Mouse (Mus musculus) left cerebral cortex, adult 2 months (tissue): ENCODE results near the gene Hist2h3c2. TPM values are rescaled to one million over a fixed set of nuclear protein-coding genes. Genes with fewer than 3 reads are reported as not detected.
A peak's percentile ranks its signal among the peaks of the same experiment; 100 is the strongest.

Experiments
- DNase-seq, 2 experiments: peaks; one replicate each; pipeline ENCODE4 v3.0.0; 2021 to 2022; ENCODE audit warnings: low spot score in 2 of 2, mixed read lengths in 1 of 2; ENCODE audit errors: extremely low spot score in 1 of 2
- H3K27ac ChIP-seq: fragments of 200-600 bp; 2 replicates; pipeline ENCODE4 v1.8.1; 2022
- H3K4me3 ChIP-seq: fragments of 200-600 bp; 2 replicates; pipeline ENCODE4 v1.8.1; 2022
- CTCF ChIP-seq: fragments of 200-600 bp; IDR thresholded peaks from 2 replicates; pipeline ENCODE4 v1.8.1; 2022; ENCODE audit warnings: antibody characterized with exemption, mild to moderate bottlenecking, moderate library complexity
- intact Hi-C: fragments of 180-260 bp; cut with DNase I; formaldehyde crosslinking; loops from one replicate; pipeline ENCODE4 v1.15.1; 2025
- total RNA-seq, 2 experiments: library from RNA; stranded (reverse); gene quantifications; 2 replicates each; pipeline ENCODE4 v1.2.3; 2021

Gene Hist2h3c2
- total RNA-seq, 2 experiments from 2014 or later: 5.7 to 6.8 TPM

- TF ChIP-seq CTCF: no peak
- H3K4me3 ChIP-seq: peak overlapping the region; percentile 83
- DNase-seq: no peak
- peak overlapping the region; percentile 100 for H3K27ac ChIP-seq
- intact Hi-C loops: no loop called here
Measured at GRCm38 (mm10) chr3:96243921-96244572, 5.1 kb upstream of the Hist2h3c2 start.

GRCm38 (mm10) chr3:96240799-96241197 is 1.9 kb upstream of the Hist2h3c2 start:
- Histone ChIP-seq H3K27ac (peak overlapping the region; percentile 94), H3K4me3 (peak overlapping the region; percentile 28)
- intact Hi-C loops: loop anchor here (1.0 kb wide), 1 partner anchor 23 kb away; the partner anchor contains the start of gene Hist2h4
- TF ChIP-seq CTCF: no peak
- no peak for DNase-seq

GRCm38 (mm10) chr3:96239949-96240798 is 1.2 kb upstream of the Hist2h3c2 start, which contains the start of gene Hist2h2aa2:
Hist2h2aa2 (minus strand) TSS chr3:96240276.
- Histone ChIP-seq H3K4me3 (peak within 1 kb of the TSS; percentile 51), H3K27ac (peak within 1 kb of the TSS; percentile 94)
- peak; percentile 95 to 97 for DNase-seq
- intact Hi-C loops: loop anchor here (1.0 kb wide), 1 partner anchor 23 kb away; the partner anchor contains the start of gene Hist2h4

- no peak for DNase-seq
- Histone ChIP-seq H3K4me3 (no peak overlapping the region), H3K27ac (no peak overlapping the region)
- TF ChIP-seq CTCF: no peak
- intact Hi-C loops: loop anchor here (2.0 kb wide), 1 partner anchor 15 kb away; no protein-coding TSS in a partner anchor
Measured at GRCm38 (mm10) chr3:96237904-96238511, 919 bp downstream of the Hist2h3c2 start.

DNA sequence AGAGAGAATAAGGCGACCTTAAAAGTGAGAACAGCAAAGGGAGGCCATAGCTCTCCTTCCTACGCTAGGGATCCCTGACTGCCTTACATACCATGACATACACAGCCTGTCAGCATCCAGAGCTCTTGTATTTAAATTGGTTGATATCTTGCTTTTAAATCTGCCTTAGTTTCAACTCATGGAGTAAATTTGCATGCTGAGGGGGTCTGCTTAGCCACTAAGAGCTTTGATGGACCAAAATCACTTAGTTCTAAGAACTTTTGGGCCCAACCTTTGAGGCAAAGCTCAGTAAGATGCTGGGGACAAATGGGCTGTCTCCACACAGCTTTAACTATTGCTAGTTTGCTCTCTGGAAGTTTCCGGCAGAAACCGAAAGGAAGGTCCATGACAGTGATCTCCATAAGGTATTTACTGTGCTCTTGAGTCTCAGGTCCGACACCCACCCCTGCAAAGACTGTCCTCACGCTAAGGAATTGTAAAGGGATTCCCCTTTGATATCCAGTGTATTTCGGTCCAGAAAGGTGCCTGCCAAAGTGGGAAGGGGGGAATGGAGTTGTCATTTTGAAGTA is 1.5 kb downstream of the Hist2h3c2 start:
- Histone ChIP-seq H3K4me3 (no peak overlapping the region), H3K27ac (no peak overlapping the region)
- intact Hi-C loops: loop anchor here (2.0 kb wide), 1 partner anchor 15 kb away; no protein-coding TSS in a partner anchor
- TF ChIP-seq CTCF: no peak
- DNase-seq: no peak

DNA sequence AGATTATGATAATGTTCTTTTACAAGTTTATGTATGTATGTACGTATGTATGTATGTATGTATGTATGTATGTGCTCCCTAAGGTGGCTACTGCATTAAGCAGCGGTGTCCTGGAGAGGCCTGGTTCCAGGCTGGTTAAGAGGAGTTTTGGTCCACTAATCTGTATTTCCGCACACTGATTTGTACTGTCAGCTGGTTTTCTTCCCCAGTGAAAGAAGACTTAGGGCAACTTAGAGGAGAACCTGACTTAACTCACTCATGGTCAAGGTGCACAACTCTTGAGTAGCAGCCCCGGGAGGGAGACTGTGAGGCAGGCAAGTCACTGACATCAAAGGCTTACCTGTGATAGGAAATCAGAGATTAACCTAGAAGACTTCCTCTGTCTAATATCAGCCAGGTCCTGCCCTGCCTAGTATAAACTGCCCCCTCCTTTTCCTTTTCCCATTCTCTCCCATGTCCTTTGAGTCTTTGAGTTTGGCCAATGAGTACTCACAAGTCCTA is 2.0 kb downstream of the Hist2h3c2 start:
- no peak for TF ChIP-seq CTCF
- no peak overlapping the region for H3K4me3 ChIP-seq
- no peak for DNase-seq
- intact Hi-C loops: loop anchor here (2.0 kb wide), 1 partner anchor 14 kb away; no protein-coding TSS in a partner anchor
- H3K27ac ChIP-seq: no peak overlapping the region

DNA sequence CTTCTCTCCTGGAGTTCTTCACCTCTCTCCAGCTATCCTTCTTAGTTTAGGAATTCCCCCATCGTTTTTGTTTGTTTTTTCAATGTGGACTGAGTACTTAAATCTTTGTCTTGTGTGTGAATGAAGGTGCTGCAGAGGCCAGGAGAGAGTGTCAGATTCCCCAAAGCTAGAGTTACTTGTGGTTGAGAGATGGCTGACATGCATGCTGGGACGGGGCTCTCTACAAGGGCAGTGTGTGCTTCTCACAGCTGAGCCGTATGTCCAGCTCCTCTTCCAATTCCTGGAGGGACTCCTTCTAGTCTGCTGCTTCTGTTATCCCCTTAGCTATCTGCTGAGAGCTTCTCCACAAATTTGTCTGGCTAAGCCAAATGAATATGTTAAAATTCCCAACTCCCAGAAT is 3.1 kb downstream of the Hist2h3c2 start:
- no peak for DNase-seq

GRCm38 (mm10) chr3:96234914-96235313 is 4.0 kb downstream of the Hist2h3c2 start:
- Histone ChIP-seq H3K27ac (no peak overlapping the region), H3K4me3 (no peak overlapping the region)
- no peak for DNase-seq
- intact Hi-C loops: no loop called here
- no peak; the same call in 1 of the 2 replicates for TF ChIP-seq CTCF

More for the DNA sequence above, 3.1 kb downstream of the Hist2h3c2 start:
- H3K27ac ChIP-seq: no peak overlapping the region
- intact Hi-C loops: loop anchor here (2.0 kb wide), 1 partner anchor 13 kb away; no protein-coding TSS in a partner anchor
- H3K4me3 ChIP-seq: no peak overlapping the region
- TF ChIP-seq CTCF: no peak

DNA sequence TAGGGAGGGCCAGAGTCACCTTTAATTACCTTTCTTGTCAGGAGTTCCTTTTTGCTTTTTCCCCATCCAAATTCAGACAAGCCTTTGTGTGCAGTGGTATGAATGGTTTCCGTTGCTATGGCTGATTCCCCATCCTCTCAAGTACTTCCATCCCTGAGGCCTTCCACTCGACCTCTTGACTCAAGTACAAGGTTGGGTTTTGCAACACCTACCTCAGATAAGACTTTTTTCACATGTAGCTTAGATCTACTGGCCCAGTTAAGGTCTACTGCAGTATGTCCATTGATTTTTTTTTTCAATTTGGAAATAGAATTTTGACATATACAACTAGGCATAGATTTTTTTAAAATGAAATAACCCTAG is 7.2 kb downstream of the Hist2h3c2 start:
- Histone ChIP-seq H3K4me3 (no peak overlapping the region), H3K27ac (no peak overlapping the region)
- TF ChIP-seq CTCF: no peak
- DNase-seq: no peak
- intact Hi-C loops: no loop called here

DNA sequence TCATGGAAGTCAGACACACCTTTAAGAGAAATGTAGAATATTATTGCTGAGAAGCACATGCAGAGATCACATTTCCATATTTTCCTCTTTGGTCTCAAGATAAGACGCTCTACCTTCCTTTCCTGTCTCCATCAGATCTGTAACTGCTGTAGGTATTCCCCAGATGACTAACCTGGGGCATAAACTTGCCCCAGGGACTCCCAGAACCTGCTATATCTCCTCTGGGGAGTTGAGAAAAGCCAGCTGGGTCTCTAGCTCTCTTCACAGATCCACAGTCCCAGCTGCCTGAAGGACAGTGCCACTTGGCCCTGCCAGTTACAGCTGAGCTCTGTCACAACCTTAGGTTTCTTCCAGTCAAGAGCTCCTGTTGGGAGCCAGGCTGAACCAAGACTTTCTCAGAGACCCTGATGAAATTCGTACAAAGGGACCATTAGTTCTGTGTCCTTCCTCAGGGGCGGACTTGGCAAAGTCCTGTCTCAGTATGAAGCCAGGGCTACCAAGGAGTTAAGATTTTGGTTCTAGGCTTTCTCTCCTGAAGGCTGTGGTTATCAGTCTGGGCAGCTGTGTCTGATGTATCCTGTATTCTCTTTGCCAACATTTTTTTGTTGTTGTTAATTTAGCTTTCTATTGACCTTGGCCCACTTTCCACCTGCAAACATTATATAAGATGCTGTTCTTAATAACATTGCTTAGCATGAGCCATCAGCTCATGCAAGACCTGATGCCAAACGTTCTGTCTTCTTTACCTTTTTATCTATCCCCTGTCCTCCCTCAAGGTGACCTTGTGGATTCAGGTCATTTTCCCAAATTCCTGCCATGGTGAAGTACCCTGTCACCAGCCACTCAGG is 7.8 kb downstream of the Hist2h3c2 start:
- no peak overlapping the region for H3K4me3 ChIP-seq
- DNase-seq: no peak
- no peak for TF ChIP-seq CTCF
- intact Hi-C loops: no loop called here
- no peak overlapping the region for H3K27ac ChIP-seq
